Mouse (Mus musculus): ENCODE results near the gene Elk3.

Elk3 gene

DNA sequence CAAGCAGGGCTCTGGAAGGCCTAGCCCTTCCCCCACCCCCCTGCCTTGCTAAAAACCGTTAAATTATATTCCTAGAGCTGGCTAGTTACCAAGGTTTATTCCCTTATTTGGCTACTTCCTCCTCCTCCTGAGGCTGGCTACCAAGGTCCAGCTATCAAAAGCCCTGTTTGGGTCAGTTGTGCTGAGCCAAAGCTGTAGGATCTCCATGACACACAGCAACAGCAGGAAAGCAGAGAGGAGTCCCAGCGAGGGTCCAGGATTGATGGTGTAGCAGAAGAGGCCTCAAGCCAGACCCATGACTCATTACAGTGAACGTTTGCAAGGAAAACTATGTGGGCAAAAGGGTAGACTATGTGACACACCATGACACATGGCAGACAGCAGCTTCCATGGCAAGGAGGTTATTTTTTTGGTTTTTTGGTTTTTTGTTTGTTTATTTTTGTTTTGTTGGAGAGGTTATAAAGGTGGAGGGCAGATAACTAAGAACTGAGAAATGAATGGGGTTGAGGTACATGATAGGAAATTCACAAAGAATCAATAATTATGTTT, 21.4 kb upstream of the Elk3 start:
- intact Hi-C loops (cut with DNase I): no loop called here

DNA sequence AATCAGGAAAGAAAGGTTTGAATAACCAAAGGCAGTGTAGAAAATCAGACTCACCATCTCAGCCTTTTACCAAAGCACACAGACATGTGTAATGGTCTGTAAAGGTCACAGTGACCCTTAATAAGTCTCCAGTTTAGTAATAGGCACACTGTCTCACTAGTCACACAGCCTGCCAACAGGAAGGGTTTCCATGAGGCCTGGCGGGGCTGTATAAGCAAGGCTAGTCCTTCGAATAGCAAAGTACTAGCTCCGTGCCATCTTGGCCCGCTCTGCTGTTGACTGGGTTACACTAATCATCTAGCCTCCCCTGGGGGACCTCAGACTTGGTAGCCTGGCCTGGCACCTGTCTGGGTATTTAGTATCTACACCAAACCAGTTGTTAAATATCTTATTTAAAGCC, 20.6 kb upstream of the Elk3 start:
- intact Hi-C loops (cut with DNase I): no loop called here

DNA sequence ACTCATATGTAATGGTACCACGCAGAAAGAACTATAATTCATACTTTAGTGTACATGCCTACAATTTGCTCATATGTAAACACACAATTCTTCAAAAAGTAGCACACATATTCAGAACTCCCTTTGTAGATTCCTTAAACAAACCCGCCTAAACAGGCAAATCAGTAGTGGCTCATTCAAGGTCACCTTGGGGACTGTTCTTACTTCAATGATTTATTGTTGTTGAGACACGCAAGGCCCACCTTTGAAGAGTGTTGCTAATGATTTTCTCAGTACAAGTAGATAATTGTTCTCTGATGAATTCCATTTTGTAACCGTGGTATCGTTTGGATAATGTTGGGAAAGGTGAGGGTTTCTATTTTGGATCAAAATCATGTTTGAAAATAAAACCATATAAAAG, 17.4 kb upstream of the Elk3 start:
- intact Hi-C loops (cut with DNase I): no loop called here

GRCm38 (mm10) chr10:93327187-93327586, 16.3 kb upstream of the Elk3 start:
- intact Hi-C loops (cut with DNase I): no loop called here

DNA sequence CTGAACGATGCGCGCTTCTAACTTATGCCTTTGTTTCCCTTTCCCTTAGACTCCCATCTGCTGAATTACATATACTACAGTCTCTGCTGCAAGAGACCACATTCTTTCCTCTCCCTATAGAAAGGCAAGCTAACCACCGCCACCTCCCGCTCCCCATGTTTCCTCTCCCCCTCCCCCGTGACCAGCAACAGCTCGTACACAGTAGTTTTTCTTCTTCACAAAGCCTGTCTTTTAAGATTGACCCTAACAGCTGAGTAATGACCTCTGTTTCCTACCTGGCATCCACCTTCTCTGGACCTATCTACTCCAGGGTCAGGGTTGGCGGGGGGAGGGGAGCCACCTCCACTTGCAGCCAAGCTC, 15.8 kb upstream of the Elk3 start:
- intact Hi-C loops (cut with DNase I): no loop called here

- intact Hi-C loops (cut with DNase I): no loop called here
Measured at GRCm38 (mm10) chr10:93325804-93326740, 15.1 kb upstream of the Elk3 start.

DNA sequence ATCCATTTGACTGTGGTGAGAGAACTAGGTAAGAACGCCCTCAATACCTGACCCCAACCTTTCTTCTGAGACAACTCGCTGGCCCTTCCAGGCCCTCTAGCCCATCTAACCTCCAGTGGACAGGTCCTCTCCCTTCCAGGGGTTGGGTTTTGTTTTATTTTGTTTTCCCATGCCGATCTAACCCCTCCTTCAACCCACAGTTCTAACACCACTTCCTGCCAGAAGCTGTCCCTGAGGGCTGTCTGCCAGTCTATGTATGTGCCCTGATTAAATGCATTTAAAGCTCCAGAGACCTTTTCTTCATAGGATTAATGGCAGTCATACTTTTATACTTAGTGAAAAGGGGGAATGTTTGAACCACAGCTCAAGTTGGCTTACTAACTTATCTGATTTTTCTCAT, 14.4 kb upstream of the Elk3 start:
- intact Hi-C loops (cut with DNase I): no loop called here

DNA sequence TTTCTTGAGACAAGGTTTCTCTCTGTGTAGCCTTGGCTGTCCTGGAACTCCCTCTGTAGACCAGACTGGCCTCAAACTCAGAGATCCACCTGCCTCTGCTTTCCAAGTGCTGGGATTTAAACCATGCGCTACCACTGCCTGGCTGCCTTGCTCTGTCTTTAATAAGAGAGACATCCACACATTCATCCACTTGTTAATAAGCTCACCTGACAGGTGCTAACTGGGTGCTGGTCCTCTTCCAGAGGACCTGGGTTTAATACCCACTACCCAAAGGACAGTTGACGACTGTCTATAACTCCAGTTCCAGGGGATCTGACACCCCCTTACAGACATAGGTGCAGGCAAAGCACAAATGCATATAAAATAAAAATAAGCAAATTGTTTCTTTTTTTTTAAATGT, 13.5 kb upstream of the Elk3 start:
- intact Hi-C loops (cut with DNase I): no loop called here

- intact Hi-C loops (cut with DNase I): no loop called here
Measured at GRCm38 (mm10) chr10:93323659-93324058, 12.7 kb upstream of the Elk3 start.

GRCm38 (mm10) chr10:93321763-93322162, 10.8 kb upstream of the Elk3 start:
- intact Hi-C loops (cut with DNase I): no loop called here

GRCm38 (mm10) chr10:93320148-93320547, 9.2 kb upstream of the Elk3 start:
- intact Hi-C loops (cut with DNase I): no loop called here

GRCm38 (mm10) chr10:93319526-93320063, 8.7 kb upstream of the Elk3 start:
- intact Hi-C loops (cut with DNase I): no loop called here

- intact Hi-C loops (cut with DNase I): no loop called here
Measured at GRCm38 (mm10) chr10:93316909-93317308, 6.0 kb upstream of the Elk3 start.

DNA sequence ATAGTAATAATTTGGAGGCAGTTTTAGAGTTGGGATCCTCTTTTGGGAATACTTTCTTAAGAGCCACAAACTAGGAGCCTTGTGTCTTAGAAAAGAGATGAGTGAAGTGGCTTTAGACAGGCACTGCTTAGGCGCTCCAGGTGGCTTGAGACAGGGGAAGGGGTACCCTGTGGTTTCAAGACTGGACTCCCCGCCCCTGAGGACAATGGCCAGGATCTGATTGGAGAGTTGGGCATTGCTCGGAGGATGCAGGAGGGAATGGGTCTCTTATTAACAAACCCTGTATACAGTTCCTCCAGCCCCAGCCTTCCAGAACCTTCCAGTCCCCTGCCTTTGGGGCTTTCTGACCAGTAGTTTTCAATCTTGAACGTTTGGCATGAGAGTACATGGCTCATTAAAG, 641 bp upstream of the Elk3 start:
- intact Hi-C loops (cut with DNase I): no loop called here

DNA sequence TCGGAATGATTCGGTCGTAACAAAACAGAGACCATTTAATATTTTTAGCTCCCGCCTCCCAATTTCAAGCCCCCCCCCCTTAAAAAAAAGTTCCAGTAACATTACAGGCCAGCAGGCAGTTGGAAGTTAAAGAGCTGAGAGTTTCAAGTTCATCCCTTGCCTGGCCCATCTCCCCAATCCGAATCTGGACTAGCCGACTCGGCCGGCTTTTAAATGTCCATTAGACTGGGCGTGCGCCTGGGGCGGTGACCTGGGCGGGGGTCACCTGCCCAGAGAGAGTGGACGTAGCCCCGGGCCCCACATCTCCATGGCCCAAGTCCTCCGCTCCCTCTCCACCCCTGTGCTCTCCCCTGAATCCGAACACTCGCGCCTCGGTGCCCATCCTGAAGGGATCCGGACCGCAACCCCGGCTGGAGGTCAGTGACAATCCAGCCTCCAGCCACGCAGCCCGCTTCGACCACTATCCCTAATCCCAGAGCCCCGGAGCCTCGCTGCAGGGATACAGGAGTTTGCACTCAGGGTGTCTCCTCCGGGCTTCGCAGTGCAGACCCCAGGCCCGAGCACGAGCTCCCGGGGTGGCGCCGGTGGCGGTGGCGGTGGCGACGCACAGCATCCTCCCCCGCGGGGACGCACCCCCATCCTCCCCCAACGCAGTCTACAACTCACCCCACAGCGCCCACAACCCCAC, 857 bp downstream of the Elk3 start:
- intact Hi-C loops (cut with DNase I): no loop called here

DNA sequence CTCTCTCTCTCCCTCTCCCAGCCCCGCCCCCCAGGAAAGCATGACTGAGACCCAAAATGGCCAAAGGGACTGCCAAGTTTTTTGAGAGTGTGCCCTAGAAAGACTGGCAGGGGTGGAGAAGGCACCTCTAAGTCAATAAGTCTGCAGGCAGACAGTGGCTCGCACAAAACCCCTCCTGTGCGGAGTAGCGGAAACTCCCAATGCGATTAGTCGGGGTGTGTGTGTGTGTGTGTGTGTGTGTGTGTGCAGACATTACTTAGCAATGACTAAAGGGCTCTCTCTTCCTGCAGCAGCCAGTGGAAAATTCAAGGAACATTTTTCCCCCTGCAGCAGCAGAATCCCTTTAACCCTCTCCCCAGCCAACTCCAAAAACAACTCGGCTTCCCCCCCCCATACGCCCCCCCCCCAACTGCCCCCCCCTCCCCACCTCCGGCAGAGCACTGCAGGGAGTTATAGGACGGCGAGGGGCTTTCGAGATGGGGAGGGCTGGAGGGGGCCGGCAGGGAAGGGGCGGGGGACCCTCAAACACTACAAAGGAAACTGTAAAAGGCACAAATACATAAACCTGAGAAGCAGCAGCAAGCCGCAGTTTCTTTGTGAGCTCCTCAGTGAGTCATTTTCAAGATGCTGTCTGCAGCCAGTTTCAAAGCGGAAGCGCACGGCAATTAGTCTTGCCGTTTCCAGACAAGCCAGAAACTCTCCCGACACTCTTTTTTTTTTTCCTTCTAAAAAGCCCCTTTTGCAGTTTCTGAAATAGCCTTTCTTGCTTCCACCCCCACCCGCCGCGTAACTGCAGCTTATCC, 1.6 kb downstream of the Elk3 start:
- intact Hi-C loops (cut with DNase I): no loop called here

DNA sequence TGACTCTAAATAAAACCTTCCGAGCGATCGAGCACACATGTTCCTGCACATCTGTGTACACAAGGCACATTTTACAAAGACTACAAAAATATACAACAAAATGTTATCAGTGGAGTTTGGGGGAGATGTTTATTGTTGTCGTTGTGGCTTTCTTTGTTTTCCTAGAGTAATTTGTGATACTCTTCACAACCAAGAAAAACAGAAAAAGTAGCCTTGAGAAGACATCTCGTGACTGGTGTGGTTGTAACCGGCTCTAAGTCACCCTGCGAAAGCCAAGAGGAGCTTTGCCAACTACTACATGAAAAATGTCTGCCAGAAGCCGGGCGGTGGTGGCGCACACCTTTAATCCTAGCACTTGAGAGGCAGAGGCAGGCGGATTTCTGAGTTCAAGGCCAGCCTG, 4.6 kb downstream of the Elk3 start:
- intact Hi-C loops (cut with DNase I): no loop called here

- intact Hi-C loops (cut with DNase I): no loop called here
Measured at GRCm38 (mm10) chr10:93305946-93306345, 5.0 kb downstream of the Elk3 start.

GRCm38 (mm10) chr10:93303231-93303630, 7.7 kb downstream of the Elk3 start:
- intact Hi-C loops (cut with DNase I): no loop called here

- intact Hi-C loops (cut with DNase I): no loop called here
Measured at GRCm38 (mm10) chr10:93301831-93302230, 9.1 kb downstream of the Elk3 start.

DNA sequence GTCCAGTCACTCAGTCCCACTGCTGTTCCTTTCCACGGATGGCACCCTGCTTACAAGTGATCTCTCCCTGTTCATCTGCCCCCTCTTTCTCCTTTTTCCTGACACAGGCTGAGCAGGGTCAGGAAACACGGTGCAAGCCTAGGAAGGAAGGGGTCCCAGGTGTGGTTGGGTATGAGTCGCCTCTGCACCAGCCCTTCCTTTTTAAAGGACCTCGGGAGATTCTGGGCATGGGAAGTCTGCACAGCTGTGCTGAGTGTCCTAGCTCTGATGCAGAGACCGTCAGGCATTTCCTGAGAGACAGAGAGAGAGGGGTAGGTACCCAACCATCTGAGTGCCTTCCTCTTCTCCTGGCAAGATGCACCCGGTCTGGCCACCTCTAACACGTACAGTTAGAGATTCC, 12.7 kb downstream of the Elk3 start:
- intact Hi-C loops (cut with DNase I): no loop called here
